Mouse (Mus musculus) CH12F3 (cell line): ENCODE results near the gene Pkdrej.

Experiments used
- in situ Hi-C: fragments of 300-500 bp; cut with MboI; formaldehyde crosslinking; loops from 2 replicates; pipeline ENCODE4 v1.14.3; 2020; ENCODE audit warnings: low sequenced_read_pairs

Pkdrej gene

DNA sequence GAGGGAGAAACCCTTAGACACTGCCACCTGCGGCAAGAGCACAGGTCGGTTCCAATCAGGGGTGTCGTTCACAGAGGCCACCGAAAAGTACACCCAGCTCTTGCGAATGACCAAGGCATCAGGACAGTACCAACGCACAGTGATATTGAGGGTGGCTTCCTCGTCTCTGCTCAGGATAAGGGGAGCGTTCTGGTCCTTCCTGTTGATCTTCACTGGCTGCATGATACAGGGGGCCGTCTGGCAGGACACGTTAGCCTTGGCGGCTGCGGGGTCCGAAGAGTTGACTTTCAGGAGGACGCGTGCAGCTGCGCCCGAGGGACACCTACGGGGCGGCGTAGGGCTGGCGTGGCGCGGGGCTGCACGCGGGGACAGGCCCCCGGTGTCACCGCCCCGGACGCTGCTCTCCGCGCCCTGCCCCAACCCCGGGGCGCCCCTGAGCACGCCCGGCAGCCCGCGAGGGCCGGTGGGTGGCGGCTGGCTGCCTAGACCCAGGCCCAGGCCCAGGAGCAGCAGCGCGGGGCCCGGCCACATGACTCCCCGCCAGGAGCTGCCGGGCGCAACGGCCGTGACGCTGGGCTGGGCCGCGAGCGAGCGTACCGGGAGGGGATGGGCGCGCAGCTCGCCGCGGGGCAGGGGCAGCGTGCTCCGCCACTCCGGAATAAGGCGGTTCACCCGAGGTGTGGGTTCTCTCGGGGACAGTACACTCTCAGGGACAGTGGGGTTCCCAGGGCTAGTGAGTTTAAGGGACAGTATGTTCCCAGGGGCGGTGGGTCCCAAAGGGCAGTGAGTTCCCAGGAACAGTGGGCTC lies at the start of gene Pkdrej:
Gene Pkdrej (minus strand): TSS at position 532 of the 808 bp plus-strand sequence.
- in situ Hi-C loops, result no loop called here

DNA sequence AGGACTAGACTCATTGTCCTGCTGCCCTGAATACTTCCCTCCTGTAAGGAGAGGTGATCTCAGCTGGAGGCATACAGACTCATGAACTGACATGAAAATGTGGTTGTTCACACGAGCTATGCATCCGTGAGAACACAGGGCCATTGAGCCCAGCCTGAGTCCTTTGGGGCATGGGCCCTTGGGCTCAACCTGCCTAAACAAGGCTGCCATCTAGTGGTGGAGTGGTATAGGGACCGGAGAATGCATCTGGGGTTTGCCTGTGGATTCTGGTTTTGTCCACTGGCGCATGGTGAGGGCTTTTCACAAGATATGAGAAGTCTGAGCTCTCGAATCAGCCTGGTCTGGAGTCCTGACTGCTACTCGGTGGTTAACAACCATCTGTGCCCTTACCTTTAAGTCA lies 46.2 kb upstream of the Pkdrej start:
- in situ Hi-C loops, result loop anchor here (25.0 kb wide), 1 partner anchor 255 kb away; no protein-coding TSS in a partner anchor

DNA sequence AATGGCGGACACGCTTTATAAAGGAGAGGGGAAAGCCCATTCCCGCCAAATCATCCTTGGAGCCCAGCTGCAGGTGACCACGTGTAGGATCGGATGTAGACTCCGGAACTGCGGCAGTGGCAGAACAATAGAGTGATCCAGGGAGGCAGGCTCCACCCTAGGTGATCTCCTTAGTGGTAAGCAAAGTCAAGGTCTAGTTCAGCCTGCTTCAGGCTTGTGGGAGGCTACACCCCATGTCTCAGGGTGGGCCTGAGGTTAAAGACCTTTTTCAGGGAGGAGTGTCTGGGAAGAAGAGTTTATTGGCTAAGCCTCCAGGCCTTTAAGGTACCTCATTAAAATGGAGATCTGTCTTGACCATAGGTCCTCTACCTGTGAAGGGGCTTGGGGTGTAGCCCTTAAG lies 44.4 kb upstream of the Pkdrej start:
- in situ Hi-C loops, result loop anchor here (25.0 kb wide), 1 partner anchor 254 kb away; no protein-coding TSS in a partner anchor

GRCm38 (mm10) chr15:85859490-85860031 lies 38.0 kb upstream of the Pkdrej start, which contains the start of gene Gtse1:
Gene Gtse1 (plus strand): TSS chr15:85859745.
- in situ Hi-C loops, result loop anchor here (5.0 to 25.0 kb wide), 2 partner anchors 142 to 247 kb away; no protein-coding TSS in a partner anchor

DNA sequence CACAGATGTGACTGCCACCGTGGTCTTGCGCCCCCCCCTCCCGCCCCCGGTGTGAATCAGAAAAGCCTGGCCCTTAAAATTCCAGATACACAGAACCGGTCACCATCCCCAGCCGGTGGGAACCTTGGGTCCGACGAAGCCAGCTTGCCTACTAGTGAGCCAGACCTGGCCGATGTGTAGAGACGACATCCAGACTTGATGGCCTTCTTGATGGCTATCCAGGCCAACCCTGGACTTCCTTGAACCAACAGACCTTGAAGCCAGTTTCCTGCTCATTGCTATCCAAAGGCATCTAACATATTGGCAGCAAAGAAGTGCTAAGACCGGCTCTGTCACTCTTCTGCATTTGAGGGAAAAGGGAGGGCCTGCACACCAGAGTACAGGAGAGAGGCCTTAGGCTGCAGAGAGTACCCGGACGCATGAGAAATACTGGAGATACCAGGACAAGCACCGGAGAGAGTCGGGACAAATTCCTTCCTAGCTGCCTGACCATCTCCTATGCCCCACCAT lies 37.5 kb upstream of the Pkdrej start:
- in situ Hi-C loops, result loop anchor here (25.0 kb wide), 1 partner anchor 247 kb away; no protein-coding TSS in a partner anchor

- in situ Hi-C loops, result loop anchor here (25.0 kb wide), 1 partner anchor 240 kb away; no protein-coding TSS in a partner anchor
These were observed 30.3 kb upstream of the Pkdrej start for GRCm38 (mm10) chr15:85851656-85852392.

GRCm38 (mm10) chr15:85845071-85845470 lies 23.5 kb upstream of the Pkdrej start:
- in situ Hi-C loops, result no loop called here

GRCm38 (mm10) chr15:85841796-85842360 lies 20.3 kb upstream of the Pkdrej start:
- in situ Hi-C loops, result no loop called here

GRCm38 (mm10) chr15:85840983-85841382 lies 19.4 kb upstream of the Pkdrej start:
- in situ Hi-C loops, result no loop called here

DNA sequence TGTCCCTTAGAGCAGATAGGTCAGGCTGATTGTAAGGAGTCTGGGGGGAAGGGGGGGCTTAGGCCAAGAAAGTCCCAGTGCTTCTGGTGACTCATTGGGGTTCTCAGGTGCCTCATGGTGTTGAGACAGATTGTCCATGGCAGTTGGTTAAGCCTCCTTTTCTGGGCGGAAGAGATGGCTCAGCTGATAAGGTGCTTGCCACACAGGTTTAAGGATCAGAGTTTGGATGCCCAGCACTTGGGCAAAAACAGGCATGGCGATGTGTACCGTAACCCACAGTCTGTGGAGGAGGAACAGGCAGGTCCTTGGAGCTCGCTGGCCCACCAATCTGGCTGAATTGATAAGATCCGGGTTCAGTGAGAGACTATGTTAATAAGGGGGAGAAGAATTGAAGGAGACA lies 15.4 kb upstream of the Pkdrej start:
- in situ Hi-C loops, result no loop called here

GRCm38 (mm10) chr15:85835335-85835734 lies 13.8 kb upstream of the Pkdrej start:
- in situ Hi-C loops, result no loop called here

- in situ Hi-C loops, result no loop called here
These were observed 11.1 kb upstream of the Pkdrej start for GRCm38 (mm10) chr15:85832599-85832998.

DNA sequence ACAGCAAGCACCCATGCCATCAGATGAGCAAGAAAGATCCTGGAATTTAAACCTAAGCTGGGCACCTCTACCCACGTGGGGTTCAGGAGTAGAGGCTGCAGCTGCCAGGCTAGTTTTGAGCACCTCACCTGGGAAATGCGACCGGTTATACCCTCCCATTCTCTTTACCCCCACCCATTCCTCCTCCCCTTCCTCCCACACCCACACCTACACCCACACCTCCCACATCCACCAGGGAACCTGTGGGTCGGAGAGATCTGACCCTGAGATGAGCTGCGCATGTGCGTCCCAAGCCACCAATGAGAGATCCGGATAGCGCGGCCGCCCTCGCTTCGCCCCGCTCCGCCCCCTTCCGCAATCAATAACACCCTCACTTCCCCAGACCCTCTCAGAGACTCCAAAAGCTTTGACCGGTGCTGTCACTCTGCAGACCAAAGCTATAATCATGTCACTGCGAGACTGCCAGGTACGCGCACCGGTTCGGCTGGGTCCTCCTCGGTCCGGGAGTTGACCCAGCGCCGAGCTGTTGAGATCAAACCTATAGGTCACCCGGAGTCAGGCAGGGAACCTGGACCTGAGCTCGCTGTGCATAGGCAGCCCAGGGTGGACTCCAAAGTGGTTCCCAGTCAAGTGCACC lies 10.5 kb upstream of the Pkdrej start, which contains the start of gene Ttc38:
Gene Ttc38 (plus strand): TSS at position 353 of the 637 bp plus-strand sequence.
- in situ Hi-C loops, result no loop called here

GRCm38 (mm10) chr15:85829470-85829869 lies 7.9 kb upstream of the Pkdrej start:
- in situ Hi-C loops, result no loop called here

GRCm38 (mm10) chr15:85828071-85828470 lies 6.5 kb upstream of the Pkdrej start:
- in situ Hi-C loops, result no loop called here

- in situ Hi-C loops, result no loop called here
These were observed 5.1 kb upstream of the Pkdrej start for GRCm38 (mm10) chr15:85826676-85827075.

DNA sequence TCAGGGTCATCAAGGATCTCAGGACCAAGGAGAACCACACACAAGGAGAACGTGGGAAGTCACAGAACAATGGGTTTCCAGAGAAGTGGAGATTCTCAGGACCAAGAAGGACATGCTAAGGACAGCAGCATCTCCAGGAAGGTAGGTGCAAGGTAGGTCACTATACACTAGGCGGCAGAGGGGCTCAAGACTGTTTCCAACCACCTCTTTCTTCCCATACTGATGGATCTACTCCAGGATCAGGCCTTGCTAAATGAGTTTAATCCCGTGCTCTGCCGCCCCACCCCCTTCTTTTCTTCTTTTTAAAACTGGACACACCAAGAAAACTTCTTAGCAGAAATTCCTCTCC lies 451 bp upstream of the Pkdrej start:
- in situ Hi-C loops, result no loop called here

- in situ Hi-C loops, result no loop called here
These were observed 8.1 kb downstream of the Pkdrej start for GRCm38 (mm10) chr15:85813428-85813827.

DNA sequence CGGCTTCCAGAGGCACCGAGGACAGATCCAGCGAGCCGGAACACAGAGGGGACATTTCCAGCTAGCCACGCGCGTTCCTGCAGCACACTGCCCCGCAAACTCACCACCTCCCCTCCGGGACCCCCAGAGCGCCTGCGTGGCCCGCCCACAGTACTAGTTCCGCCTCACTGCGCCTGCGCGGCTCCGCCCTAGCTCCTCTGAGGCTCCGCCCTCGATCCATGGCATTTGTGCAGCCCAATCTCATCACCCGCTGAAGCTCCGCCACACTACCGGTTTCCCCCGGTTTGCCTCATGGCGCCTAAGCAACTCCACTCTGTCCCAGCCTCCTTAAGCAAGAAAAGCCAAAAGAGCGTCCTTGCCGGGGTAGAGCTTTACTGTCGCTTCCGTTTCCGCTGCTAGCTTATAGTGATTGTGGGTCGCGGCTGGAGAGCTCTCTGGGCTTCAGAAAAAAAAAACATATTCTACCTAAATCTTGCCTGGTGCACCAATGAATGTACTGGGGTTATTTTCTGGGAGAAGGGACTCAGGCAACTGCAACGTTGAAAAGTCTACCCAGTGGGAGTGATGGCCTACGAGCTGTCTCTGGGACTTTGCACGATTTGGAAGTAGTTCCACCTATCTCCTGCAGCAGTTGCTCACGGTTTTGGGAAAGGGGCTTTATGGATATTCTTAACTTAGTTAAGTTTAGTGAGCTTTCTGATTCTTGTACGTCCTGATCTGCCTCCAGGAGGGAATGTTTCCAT lies 9.8 kb downstream of the Pkdrej start, which contains the start of gene Cdpf1:
Gene Cdpf1 (minus strand): TSS at position 163 of the 743 bp plus-strand sequence.
- in situ Hi-C loops, result no loop called here
